Mouse (Mus musculus): ENCODE data around the gene Car11.

The Car11 gene

GRCm38 (mm10) chr7:45692364-45692763 is 7.3 kb upstream of the Car11 start:
- no peak for ATAC-seq (ENCODE audit: low TSS enrichment)

- ATAC-seq (ENCODE audit: low TSS enrichment) = no peak
Measured at GRCm38 (mm10) chr7:45693921-45694591, 5.6 kb upstream of the Car11 start, which contains the start of gene Sec1. Gene Sec1, minus strand, starts transcription at chr7:45694402.

GRCm38 (mm10) chr7:45695098-45695497 is 4.5 kb upstream of the Car11 start:
- ATAC-seq (ENCODE audit: low TSS enrichment) = no peak

- no peak for ATAC-seq (ENCODE audit: low TSS enrichment)
Measured at GRCm38 (mm10) chr7:45697894-45698293, 1.7 kb upstream of the Car11 start.

GRCm38 (mm10) chr7:45700301-45701015 is 815 bp downstream of the Car11 start:
- peak; percentile 25 for ATAC-seq (ENCODE audit: low TSS enrichment)

GRCm38 (mm10) chr7:45701072-45701471 is 1.4 kb downstream of the Car11 start:
- no peak for ATAC-seq (ENCODE audit: low TSS enrichment)

GRCm38 (mm10) chr7:45701607-45702006 is 2.0 kb downstream of the Car11 start:
- no peak for ATAC-seq (ENCODE audit: low TSS enrichment)

- ATAC-seq (ENCODE audit: low TSS enrichment) = no peak
Measured at GRCm38 (mm10) chr7:45702316-45702715, 2.7 kb downstream of the Car11 start.

GRCm38 (mm10) chr7:45702809-45703520 is 3.3 kb downstream of the Car11 start:
- no peak for ATAC-seq (ENCODE audit: low TSS enrichment)

- no peak for ATAC-seq (ENCODE audit: low TSS enrichment)
Measured at GRCm38 (mm10) chr7:45703521-45704033, 3.9 kb downstream of the Car11 start.

- ATAC-seq (ENCODE audit: low TSS enrichment) = peak; percentile 28
Measured at GRCm38 (mm10) chr7:45704046-45704559, 4.5 kb downstream of the Car11 start.

GRCm38 (mm10) chr7:45704730-45705442 is 5.2 kb downstream of the Car11 start, which contains the start of gene Dbp:
Gene Dbp, plus strand, starts transcription at chr7:45705088.
- ATAC-seq (ENCODE audit: low TSS enrichment) = peak; percentile 42

GRCm38 (mm10) chr7:45705443-45705864 is 5.8 kb downstream of the Car11 start:
- no peak for ATAC-seq (ENCODE audit: low TSS enrichment)

GRCm38 (mm10) chr7:45705873-45706281 is 6.2 kb downstream of the Car11 start:
- no peak for ATAC-seq (ENCODE audit: low TSS enrichment)

GRCm38 (mm10) chr7:45706721-45707241 is 7.1 kb downstream of the Car11 start:
- ATAC-seq (ENCODE audit: low TSS enrichment) = no peak

GRCm38 (mm10) chr7:45707375-45707967 is 7.8 kb downstream of the Car11 start:
- no peak for ATAC-seq (ENCODE audit: low TSS enrichment)

GRCm38 (mm10) chr7:45708221-45708761 is 8.6 kb downstream of the Car11 start:
- no peak for ATAC-seq (ENCODE audit: low TSS enrichment)

GRCm38 (mm10) chr7:45709036-45709435 is 9.4 kb downstream of the Car11 start:
- no peak for ATAC-seq (ENCODE audit: low TSS enrichment)

GRCm38 (mm10) chr7:45709677-45710355 is 10.2 kb downstream of the Car11 start:
- ATAC-seq (ENCODE audit: low TSS enrichment) = no peak

Measured in frontal cortex, adult (tissue).